Mouse (Mus musculus): ENCODE data around the gene Mboat2. TPM values are rescaled to one million over a fixed set of nuclear protein-coding genes. Genes with fewer than 3 reads are reported as not detected.
A peak's percentile ranks its signal among the peaks of the same experiment; 100 is the strongest.

Mboat2 gene
- polyA plus RNA-seq, 1 experiment from 2014 or later = 32.1 TPM

DNA sequence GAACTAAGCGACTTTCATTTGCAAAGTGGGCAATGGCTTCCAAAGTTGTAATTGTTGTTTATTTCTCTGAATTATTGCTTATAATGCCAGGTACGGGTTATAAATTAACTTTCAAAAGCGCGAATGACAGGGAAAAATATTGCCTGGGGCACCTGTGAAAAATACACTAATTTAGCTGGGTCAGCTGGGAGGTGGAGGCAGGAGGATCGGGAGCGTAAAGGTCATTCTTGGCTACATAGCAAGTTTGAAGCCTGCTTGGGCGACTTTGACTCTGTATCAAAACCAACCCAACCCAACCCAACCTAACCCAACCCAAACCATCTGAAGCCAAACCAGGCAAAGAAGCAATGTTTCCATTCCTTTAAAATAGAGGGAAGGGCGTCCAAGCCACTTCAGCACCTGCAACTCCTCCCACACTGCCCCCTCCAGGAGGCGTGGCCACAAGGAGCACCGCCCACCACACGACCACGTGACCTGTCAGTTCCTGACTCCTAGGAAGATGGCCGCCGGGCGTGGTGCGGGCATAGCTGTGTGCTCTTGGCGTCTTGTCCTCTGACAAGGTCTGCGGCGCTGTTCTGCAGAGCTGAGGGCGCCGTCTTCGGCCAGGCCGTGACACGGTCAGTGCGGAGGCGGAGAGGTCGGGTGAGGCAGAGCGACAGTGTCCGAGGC lies 143.9 kb downstream of the Mboat2 start, which contains the start of gene Kidins220:
Gene Kidins220 (plus strand): TSS at position 480 of the 669 bp plus-strand sequence.
- no peaks in the 10 kb centered on the region for H3K36me3 ChIP-seq (ENCODE audit: insufficient read depth, low read length)
- peak within 1 kb of the TSS; percentile 89 for H3K27ac ChIP-seq (ENCODE audit: low read length)
- H3K9ac ChIP-seq (replicated peaks; ENCODE audit: low read depth) = peak within 1 kb of the TSS; percentile 54
- TF ChIP-seq EP300 (IDR thresholded peaks at IDR 0.05) (no peak), CTCF (IDR thresholded peaks at IDR 0.05) (peak; percentile 55)
- no peaks in the 10 kb centered on the region for H3K27me3 ChIP-seq (replicated peaks; ENCODE audit: insufficient read depth, low read length)
- ATAC-seq (peak; percentile 97), DNase-seq (ENCODE audit: low spot score) (peak; percentile 94)
- no peaks in the 10 kb centered on the region for H3K4me1 ChIP-seq (ENCODE audit: insufficient read depth, low read depth, low read length)
- 14% methylated on average over 29 of the region's 29 CpGs for WGBS
- no peaks in the 10 kb centered on the region for H3K9me3 ChIP-seq (ENCODE audit: low read length)
- H3K4me3 ChIP-seq (ENCODE audit: low read depth, low read length) = peak within 1 kb of the TSS; percentile 89
- peak within 1 kb of the TSS; percentile 67 for H3K4me2 ChIP-seq (replicated peaks; ENCODE audit: low read depth, low read length)

DNA sequence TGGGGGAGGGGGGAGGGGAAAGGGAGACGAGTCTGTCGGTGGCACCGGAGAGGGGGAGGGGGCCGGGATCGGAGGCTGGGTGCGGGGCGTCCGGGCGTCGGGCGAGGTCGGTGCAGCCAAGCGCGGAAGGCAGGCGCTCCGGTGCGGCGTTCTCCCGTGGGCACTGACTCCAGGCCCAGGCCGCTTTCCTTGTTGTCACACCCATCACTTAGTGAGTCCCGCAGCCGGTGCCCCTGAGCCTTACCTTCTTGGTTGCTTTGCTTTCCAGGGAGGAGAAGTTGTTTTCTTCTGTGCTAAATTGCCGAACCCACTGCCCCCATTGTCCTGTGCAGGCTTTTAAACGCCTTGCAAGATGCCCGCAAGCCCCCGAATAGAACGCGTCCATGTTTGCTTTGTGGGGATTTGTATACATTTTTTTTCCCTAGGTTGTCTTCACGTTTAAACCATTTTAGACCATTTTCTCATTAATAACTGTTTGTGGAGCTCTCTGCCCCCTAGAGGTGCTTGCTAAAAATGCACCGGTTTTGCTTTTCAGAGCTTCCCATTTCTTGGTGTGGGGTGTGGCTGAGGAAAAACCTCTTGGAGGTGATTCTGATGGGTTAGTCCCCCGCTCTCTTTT lies 144.5 kb downstream of the Mboat2 start:
- ATAC-seq = peak; percentile 76
- H3K4me1 ChIP-seq (ENCODE audit: insufficient read depth, low read depth, low read length) = no peaks in the 10 kb centered on the region
- no peaks in the 10 kb centered on the region for H3K36me3 ChIP-seq (ENCODE audit: insufficient read depth, low read length)
- H3K27me3 ChIP-seq (replicated peaks; ENCODE audit: insufficient read depth, low read length) = no peaks in the 10 kb centered on the region
- peak overlapping the region; percentile 67 for H3K4me2 ChIP-seq (replicated peaks; ENCODE audit: low read depth, low read length)
- H3K9me3 ChIP-seq (ENCODE audit: low read length) = no peaks in the 10 kb centered on the region
- peak; percentile 76 for TF ChIP-seq CTCF (IDR thresholded peaks at IDR 0.05)
- no peak for TF ChIP-seq EP300 (IDR thresholded peaks at IDR 0.05)
- H3K27ac ChIP-seq (ENCODE audit: low read length) = peak overlapping the region; percentile 89
- H3K9ac ChIP-seq (replicated peaks; ENCODE audit: low read depth) = peak overlapping the region; percentile 54
- DNase-seq (ENCODE audit: low spot score) = peak; percentile 86
- H3K4me3 ChIP-seq (ENCODE audit: low read depth, low read length) = peak overlapping the region; percentile 89
- under 1% methylated on average over 16 of the region's 31 CpGs for WGBS

- DNase-seq (ENCODE audit: low spot score) (no peak), ATAC-seq (no peak)
- Histone ChIP-seq H3K4me1 (ENCODE audit: insufficient read depth, low read depth, low read length) (no peaks in the 10 kb centered on the region), H3K9ac (replicated peaks; ENCODE audit: low read depth) (no peak overlapping the region), H3K27ac (ENCODE audit: low read length) (no peak overlapping the region), H3K9me3 (ENCODE audit: low read length) (no peaks in the 10 kb centered on the region), H3K27me3 (replicated peaks; ENCODE audit: insufficient read depth, low read length) (no peaks in the 10 kb centered on the region), H3K4me2 (replicated peaks; ENCODE audit: low read depth, low read length) (no peak overlapping the region), H3K36me3 (ENCODE audit: insufficient read depth, low read length) (peaks cover 15% of the 10 kb centered on the region; the same call in 1 of the 2 replicates), H3K4me3 (ENCODE audit: low read depth, low read length) (no peak overlapping the region)
- TF ChIP-seq CTCF (IDR thresholded peaks at IDR 0.05) (no peak), EP300 (IDR thresholded peaks at IDR 0.05) (no peak)
- WGBS = 66% methylated on average over 5 of the region's 5 CpGs
Observed at GRCm38 (mm10) chr12:24985226-24985625, 154.5 kb downstream of the Mboat2 start.

GRCm38 (mm10) chr12:24995350-24995749 lies 164.7 kb downstream of the Mboat2 start:
- Histone ChIP-seq H3K36me3 (ENCODE audit: insufficient read depth, low read length) (peaks cover 41% of the 10 kb centered on the region), H3K27ac (ENCODE audit: low read length) (no peak overlapping the region), H3K9ac (replicated peaks; ENCODE audit: low read depth) (no peak overlapping the region), H3K27me3 (replicated peaks; ENCODE audit: insufficient read depth, low read length) (no peaks in the 10 kb centered on the region), H3K4me2 (replicated peaks; ENCODE audit: low read depth, low read length) (no peak overlapping the region), H3K4me3 (ENCODE audit: low read depth, low read length) (no peak overlapping the region), H3K4me1 (ENCODE audit: insufficient read depth, low read depth, low read length) (no peaks in the 10 kb centered on the region), H3K9me3 (ENCODE audit: low read length) (no peaks in the 10 kb centered on the region)
- DNase-seq (ENCODE audit: low spot score) = no peak
- no peak for TF ChIP-seq EP300 (IDR thresholded peaks at IDR 0.05)
- TF ChIP-seq CTCF (IDR thresholded peaks at IDR 0.05) = no peak
- 93% methylated on average over 4 of the region's 4 CpGs for WGBS
- no peak for ATAC-seq

DNA sequence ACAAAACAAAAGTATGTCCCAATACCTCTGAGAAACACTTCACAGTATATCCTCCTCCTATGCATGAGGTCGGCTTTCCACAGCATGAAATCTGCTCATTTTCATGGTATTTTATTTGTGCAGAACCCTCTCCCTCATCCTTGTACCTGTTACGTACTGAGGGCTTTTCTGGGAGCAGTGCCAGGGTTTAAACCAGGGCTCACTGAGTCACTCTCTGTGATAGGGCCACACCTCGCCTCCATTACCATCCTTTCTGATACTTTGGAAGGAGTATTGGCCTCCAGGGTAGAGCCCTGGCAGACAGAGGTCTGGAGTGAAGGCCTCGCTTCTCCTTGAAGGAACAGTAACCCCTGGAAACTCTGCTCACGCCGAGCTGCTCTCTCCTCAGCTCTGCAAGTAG lies 174.7 kb downstream of the Mboat2 start:
- H3K36me3 ChIP-seq (ENCODE audit: insufficient read depth, low read length) = peaks cover 43% of the 10 kb centered on the region
- H3K27me3 ChIP-seq (replicated peaks; ENCODE audit: insufficient read depth, low read length) = no peaks in the 10 kb centered on the region
- no peaks in the 10 kb centered on the region for H3K9me3 ChIP-seq (ENCODE audit: low read length)
- ATAC-seq (no peak), DNase-seq (ENCODE audit: low spot score) (no peak)
- H3K27ac ChIP-seq (ENCODE audit: low read length) = no peak overlapping the region
- H3K4me1 ChIP-seq (ENCODE audit: insufficient read depth, low read depth, low read length) = no peaks in the 10 kb centered on the region
- WGBS = 67% methylated on average over 6 of the region's 6 CpGs
- H3K9ac ChIP-seq (replicated peaks; ENCODE audit: low read depth) = no peak overlapping the region
- TF ChIP-seq EP300 (IDR thresholded peaks at IDR 0.05) (no peak), CTCF (IDR thresholded peaks at IDR 0.05) (no peak)
- H3K4me2 ChIP-seq (replicated peaks; ENCODE audit: low read depth, low read length) = no peak overlapping the region
- H3K4me3 ChIP-seq (ENCODE audit: low read depth, low read length) = no peak overlapping the region

GRCm38 (mm10) chr12:25009957-25010356 lies 179.3 kb downstream of the Mboat2 start:
- H3K9ac ChIP-seq (replicated peaks; ENCODE audit: low read depth) = no peak overlapping the region
- H3K27ac ChIP-seq (ENCODE audit: low read length) = no peak overlapping the region
- no peak for TF ChIP-seq EP300 (IDR thresholded peaks at IDR 0.05)
- no peak for TF ChIP-seq CTCF (IDR thresholded peaks at IDR 0.05)
- H3K4me2 ChIP-seq (replicated peaks; ENCODE audit: low read depth, low read length) = no peak overlapping the region
- no peak for DNase-seq (ENCODE audit: low spot score)
- H3K36me3 ChIP-seq (ENCODE audit: insufficient read depth, low read length) = peaks cover 33% of the 10 kb centered on the region
- no peak for ATAC-seq
- H3K27me3 ChIP-seq (replicated peaks; ENCODE audit: insufficient read depth, low read length) = no peaks in the 10 kb centered on the region
- H3K9me3 ChIP-seq (ENCODE audit: low read length) = no peaks in the 10 kb centered on the region
- 84% methylated on average over 9 of the region's 9 CpGs for WGBS
- H3K4me1 ChIP-seq (ENCODE audit: insufficient read depth, low read depth, low read length) = no peaks in the 10 kb centered on the region
- no peak overlapping the region for H3K4me3 ChIP-seq (ENCODE audit: low read depth, low read length)

All from lung, postnatal 0 days (tissue).